Mouse (Mus musculus) G1E (cell line): ENCODE measurements around the gene Pofut2. TPM values are rescaled to one million over a fixed set of nuclear protein-coding genes. Genes with fewer than 3 reads are reported as not detected.
A peak's percentile ranks its signal among the peaks of the same experiment; 100 is the strongest.

ENCODE experiments used
- ATAC-seq: 2 replicates; pipeline ENCODE4 v1.8.0; 2016; ENCODE audit warnings: mild to moderate bottlenecking; ENCODE audit not compliant: insufficient number of reproducible peaks, poor library complexity, low FRiP score, severe bottlenecking; ENCODE audit errors: extremely low read depth
- DNase-seq: peaks from one replicate; pipeline ENCODE4 v3.0.0; 2012; ENCODE audit warnings: low spot score
- H3K27me3 ChIP-seq: 2 replicates; pipeline ENCODE4 v1.6.1; 2012; ENCODE audit warnings: mild to moderate bottlenecking, low read length, inconsistent platforms; ENCODE audit not compliant: insufficient read depth
- H3K36me3 ChIP-seq: replicated peaks from 2 replicates; pipeline ENCODE3; 2012; ENCODE audit warnings: mild to moderate bottlenecking, inconsistent platforms
- H3K4me1 ChIP-seq: 2 replicates; pipeline ENCODE4 v1.6.1; 2012; ENCODE audit warnings: low read depth, low read length, inconsistent platforms, mixed read lengths; ENCODE audit not compliant: insufficient read depth
- H3K4me3 ChIP-seq: 2 replicates; pipeline ENCODE4 v1.5.1; 2012; ENCODE audit warnings: low read depth, mild to moderate bottlenecking, inconsistent platforms, low read length, moderate library complexity, mixed read lengths
- H3K9me3 ChIP-seq: replicated peaks from 2 replicates; pipeline ENCODE4 v1.6.1; 2012; ENCODE audit warnings: inconsistent platforms
- CTCF ChIP-seq: IDR thresholded peaks from 2 replicates; pipeline ENCODE4 v1.5.1; 2012; ENCODE audit warnings: low read depth, low read length, inconsistent platforms, mixed read lengths
- GATA1 ChIP-seq: IDR thresholded peaks from 2 replicates; pipeline ENCODE4 v1.6.1; 2012; ENCODE audit warnings: borderline replicate concordance, low read length, inconsistent platforms, mixed read lengths
- GATA2 ChIP-seq: IDR thresholded peaks from 2 replicates; pipeline ENCODE4 v1.6.1; 2012; ENCODE audit warnings: low read depth, low read length, inconsistent platforms, borderline replicate concordance
- POLR2AphosphoS5 ChIP-seq: IDR thresholded peaks from 2 replicates; pipeline ENCODE4 v1.6.1; 2012; ENCODE audit warnings: low read depth, low read length, inconsistent platforms; ENCODE audit not compliant: insufficient replicate concordance
- TAL1 ChIP-seq: conservative IDR thresholded peaks from 2 replicates; pipeline ENCODE4 v1.6.1; 2012; ENCODE audit warnings: low read depth, low read length, inconsistent platforms, mixed read lengths
- polyA plus RNA-seq: library from polyadenylated mRNA; stranded (reverse); fragments of >175 nt; gene quantifications from 2 replicates; pipeline ENCODE4 v1.2.3, GENCODE M21; 2012
- total RNA-seq, 2 experiments: library from RNA; stranded (forward) in 1 of 2; stranded (reverse) in 1 of 2; fragments of 200-1000 nt in 1 of 2; fragments of >200 nt in 1 of 2; fragmentation: Nextera tagmentation in 1 of 2; gene quantifications; 2 replicates each; pipeline ENCODE4 v1.2.3; 2014 to 2017

Pofut2 gene
- total and polyA plus RNA-seq, 3 experiments, result 17.6 to 55.7 (median 31.3) TPM

DNA sequence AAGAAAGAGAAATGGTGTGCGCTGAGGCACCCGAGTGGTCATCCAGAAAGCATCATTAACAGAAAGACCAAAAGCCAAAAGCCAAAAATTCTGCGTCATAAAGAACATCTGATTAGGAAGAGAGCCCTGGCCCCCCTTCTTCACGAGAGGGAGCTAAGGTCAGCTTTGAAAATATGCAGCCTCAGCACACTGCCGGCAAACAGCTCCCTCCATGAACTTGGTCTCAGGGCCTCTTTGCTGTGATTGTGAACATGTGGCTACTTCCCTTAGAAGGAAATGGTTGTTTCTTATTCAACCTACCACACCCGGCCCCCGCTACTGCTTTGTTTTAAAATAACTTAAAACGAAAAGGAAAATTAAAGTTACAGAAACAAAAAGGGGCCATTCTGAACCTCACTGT, 44.4 kb upstream of the Pofut2 start:
- Histone ChIP-seq H3K27me3 (no peaks in the 10 kb centered on the region), H3K4me3 (no peak overlapping the region), H3K4me1 (peaks cover 95% of the 10 kb centered on the region), H3K9me3 (0 out of 2 replicates have a peak, but pooled peaks cover 4% of the 10 kb centered on the region), H3K36me3 (no peaks in the 10 kb centered on the region)
- DNase-seq, result no peak
- no peak for ATAC-seq
- TF ChIP-seq CTCF (no peak), GATA1 (no peak), TAL1 (no peak), GATA2 (no peak), POLR2AphosphoS5 (no peak)

- peak overlapping the region; percentile 5; the same call in 1 of the 2 replicates for H3K4me3 ChIP-seq
- H3K36me3 ChIP-seq, result no peaks in the 10 kb centered on the region
- ATAC-seq (peak; percentile 47), DNase-seq (no peak)
- TF ChIP-seq GATA1 (no peak), TAL1 (peak; percentile 62)
- H3K4me1 ChIP-seq, result peaks cover 96% of the 10 kb centered on the region
- H3K27me3 ChIP-seq, result no peaks in the 10 kb centered on the region
- H3K9me3 ChIP-seq, result 0 out of 2 replicates have a peak, but pooled peaks cover 2% of the 10 kb centered on the region
These were observed 43.4 kb upstream of the Pofut2 start for GRCm38 (mm10) chr10:77215641-77216040.

DNA sequence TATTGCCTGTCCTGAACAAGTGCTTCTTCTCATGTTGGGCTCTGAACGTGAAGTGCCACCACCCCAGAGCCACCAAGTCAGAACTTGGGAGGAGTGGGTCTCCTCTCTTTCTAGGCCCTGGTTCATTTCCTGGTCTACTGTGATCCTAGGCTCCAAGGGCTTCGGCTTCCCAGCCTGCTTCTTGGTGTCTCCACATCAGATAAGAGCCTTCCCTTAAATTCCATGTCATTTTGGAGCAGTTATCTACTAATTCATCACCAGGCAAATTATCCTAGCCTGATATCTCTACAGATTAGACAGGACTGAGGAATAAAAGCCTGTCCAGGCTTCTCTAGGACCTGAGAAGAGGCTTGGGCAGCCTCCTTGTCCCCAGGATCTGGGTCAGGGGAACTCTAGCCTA, 42.7 kb upstream of the Pofut2 start:
- TF ChIP-seq GATA1 (no peak), CTCF (no peak), TAL1 (no peak), GATA2 (no peak), POLR2AphosphoS5 (no peak)

DNA sequence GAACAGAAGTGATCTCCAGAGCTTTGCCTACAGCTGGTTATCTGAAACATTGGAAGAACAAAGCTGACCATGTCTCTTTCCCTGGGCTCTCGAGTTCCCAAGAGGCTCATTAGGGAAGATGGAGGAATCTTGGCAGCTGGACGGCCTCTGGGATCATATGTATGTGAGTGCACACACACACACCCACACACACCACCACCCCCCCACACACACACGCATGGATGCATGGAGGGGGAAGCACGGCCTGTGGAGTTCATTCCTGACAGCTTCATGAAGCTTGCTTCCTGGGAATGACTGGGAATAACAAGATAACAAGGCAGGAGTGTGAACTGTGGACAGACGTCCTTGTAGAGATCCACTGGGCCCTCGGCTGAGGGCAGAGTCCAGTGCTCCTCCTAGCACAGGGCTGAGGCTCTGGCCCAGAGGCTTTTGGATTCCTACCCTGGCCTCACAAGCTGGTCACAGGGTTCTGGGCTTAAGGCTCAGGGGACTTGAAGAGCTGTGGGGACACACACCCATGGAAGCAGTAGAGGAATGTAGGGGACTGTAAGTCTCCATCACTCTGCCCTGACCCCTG, 41.8 kb upstream of the Pofut2 start:
- no peak for ATAC-seq
- Histone ChIP-seq H3K4me3 (no peak overlapping the region), H3K27me3 (no peaks in the 10 kb centered on the region), H3K4me1 (peaks cover 96% of the 10 kb centered on the region), H3K9me3 (no peaks in the 10 kb centered on the region), H3K36me3 (no peaks in the 10 kb centered on the region)
- DNase-seq, result no peak
- TF ChIP-seq CTCF, result no peak
- TF ChIP-seq GATA1, result no peak
- no peak for TF ChIP-seq TAL1
- TF ChIP-seq POLR2AphosphoS5, result no peak
- TF ChIP-seq GATA2, result no peak

More for the DNA sequence above, 42.7 kb upstream of the Pofut2 start:
- Histone ChIP-seq H3K9me3 (no peaks in the 10 kb centered on the region), H3K36me3 (no peaks in the 10 kb centered on the region), H3K4me3 (no peak overlapping the region; the same call in 1 of the 2 replicates), H3K4me1 (peaks cover 96% of the 10 kb centered on the region), H3K27me3 (no peaks in the 10 kb centered on the region)
- no peak for ATAC-seq
- DNase-seq, result no peak

DNA sequence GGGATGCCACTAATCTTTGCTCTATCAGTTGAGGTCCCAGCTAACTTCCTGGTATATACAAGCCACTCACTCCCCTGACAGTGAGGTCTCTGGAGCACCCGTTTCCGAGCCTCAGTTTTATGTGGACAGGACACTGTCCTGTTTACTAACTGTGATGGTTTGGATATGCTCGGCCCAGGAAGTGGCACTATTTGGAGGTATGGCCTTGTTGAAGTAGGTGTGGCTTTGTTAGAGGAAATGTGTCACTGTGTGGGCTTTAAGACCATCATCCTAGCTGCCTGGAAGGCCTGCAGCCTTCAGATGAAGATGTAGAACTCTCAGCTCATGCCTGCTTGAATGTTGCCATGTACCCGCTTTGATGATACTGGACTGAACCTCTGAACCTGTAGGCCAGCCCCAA, 41.0 kb upstream of the Pofut2 start:
- no peak for TF ChIP-seq TAL1
- TF ChIP-seq GATA2, result no peak
- no peak for TF ChIP-seq GATA1
- no peak for TF ChIP-seq CTCF
- TF ChIP-seq POLR2AphosphoS5, result no peak
- no peak for ATAC-seq
- DNase-seq, result no peak
- Histone ChIP-seq H3K4me3 (no peak overlapping the region), H3K9me3 (no peaks in the 10 kb centered on the region), H3K36me3 (no peaks in the 10 kb centered on the region), H3K27me3 (no peaks in the 10 kb centered on the region), H3K4me1 (peaks cover 96% of the 10 kb centered on the region)

- H3K4me1 ChIP-seq, result peaks cover 96% of the 10 kb centered on the region
- ATAC-seq, result no peak
- H3K27me3 ChIP-seq, result no peaks in the 10 kb centered on the region
- no peaks in the 10 kb centered on the region for H3K9me3 ChIP-seq
- no peaks in the 10 kb centered on the region for H3K36me3 ChIP-seq
- no peak overlapping the region for H3K4me3 ChIP-seq
- no peak for DNase-seq
- no peak for TF ChIP-seq POLR2AphosphoS5
- TF ChIP-seq CTCF, result no peak
- TF ChIP-seq TAL1, result no peak
- TF ChIP-seq GATA2, result no peak
- no peak for TF ChIP-seq GATA1
These were observed 39.5 kb upstream of the Pofut2 start for GRCm38 (mm10) chr10:77219411-77220025.

DNA sequence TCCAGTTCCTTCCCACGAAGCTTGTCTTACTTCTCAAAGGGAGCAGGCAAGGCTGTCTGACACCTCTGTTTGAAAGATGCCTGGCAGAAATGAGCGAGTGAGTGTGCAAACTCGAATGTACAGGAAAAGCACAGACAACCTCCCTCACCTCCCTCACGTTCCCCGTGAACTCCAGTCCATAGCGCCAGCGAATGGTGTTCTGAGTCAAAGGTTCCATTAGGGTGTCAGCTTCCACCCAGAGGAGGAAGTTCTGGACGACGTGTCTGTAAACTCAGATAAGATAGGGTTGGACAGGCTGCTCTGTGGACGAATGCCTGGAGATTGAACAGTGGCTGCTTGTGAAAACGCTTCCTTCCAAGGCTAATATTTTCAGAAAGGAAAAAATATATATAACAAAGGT, 37.9 kb upstream of the Pofut2 start:
- no peaks in the 10 kb centered on the region for H3K36me3 ChIP-seq
- ATAC-seq, result peak; percentile 82
- DNase-seq, result peak; percentile 74
- no peaks in the 10 kb centered on the region for H3K9me3 ChIP-seq
- H3K27me3 ChIP-seq, result no peaks in the 10 kb centered on the region
- peaks cover 97% of the 10 kb centered on the region for H3K4me1 ChIP-seq
- TF ChIP-seq TAL1 (peak; percentile 81), CTCF (no peak), POLR2AphosphoS5 (no peak), GATA1 (no peak), GATA2 (no peak)
- peak overlapping the region; percentile 28; the same call in 1 of the 2 replicates for H3K4me3 ChIP-seq
